Mouse (Mus musculus): Measurements from ENCODE around the gene Rpl18a.

- no peak for TF ChIP-seq CTCF (IDR thresholded peaks at IDR 0.05; ENCODE audit: borderline replicate concordance, control insufficient read depth, extremely low read depth, insufficient read depth, low read length, poor library complexity)
- TF ChIP-seq POLR2A (IDR thresholded peaks at IDR 0.05; ENCODE audit: control insufficient read depth, extremely low read depth, insufficient read depth, low read length, poor library complexity), result no peak
These were observed 8.2 kb upstream of the Rpl18a start for GRCm38 (mm10) chr8:70905463-70905830.

All from thymus, adult 2 months (tissue).